Mouse (Mus musculus) CH12.LX (cell line): ENCODE results near the gene Trak2. TPM values are rescaled to one million over a fixed set of nuclear protein-coding genes. Genes with fewer than 3 reads are reported as not detected.

Experiments
- DNase-seq: peaks from one replicate; pipeline ENCODE4 v3.0.0-alpha.2; 2013; ENCODE audit errors: extremely low read depth
- H3K27ac ChIP-seq: 2 replicates; pipeline ENCODE4 v1.5.1; 2012; ENCODE audit warnings: low read depth, mild to moderate bottlenecking, control low read depth, moderate library complexity; ENCODE audit not compliant: insufficient read depth
- H3K27me3 ChIP-seq: replicated peaks from 2 replicates; pipeline ENCODE3; 2012; ENCODE audit warnings: inconsistent platforms
- H3K36me3 ChIP-seq, 2 experiments: replicated peaks in 1 of 2; 2 replicates each; pipeline versions ENCODE3 to v1.6.1; 2012; ENCODE audit warnings: inconsistent platforms in 1 of 2, low read length in 1 of 2, mild to moderate bottlenecking in 1 of 2, mixed read lengths in 1 of 2, moderate library complexity in 1 of 2; ENCODE audit not compliant: control insufficient read depth in 1 of 2, insufficient read depth in 1 of 2
- H3K4me1 ChIP-seq, 2 experiments: 2 replicates each; pipeline ENCODE4 v1.6.1; 2012; ENCODE audit warnings: inconsistent platforms in 1 of 2, moderate library complexity in 1 of 2; ENCODE audit not compliant: insufficient read depth in 2 of 2, control insufficient read depth in 1 of 2
- H3K4me2 ChIP-seq: 2 replicates; pipeline ENCODE4 v1.6.1; 2012; ENCODE audit warnings: low read depth, mild to moderate bottlenecking, control low read depth; ENCODE audit not compliant: poor library complexity, insufficient read depth, severe bottlenecking
- H3K4me3 ChIP-seq, 3 experiments: fragments of 150-350 bp in 1 of 3; sonication (generic) in 1 of 3; replicated peaks in 1 of 3; 2 replicates each; pipeline versions ENCODE3 to v1.5.1; 2011 to 2012; ENCODE audit warnings: low read depth in 2 of 3, low read length in 2 of 3, mild to moderate bottlenecking in 2 of 3, moderate library complexity in 2 of 3, control low read depth in 1 of 3, improper control_type of control experiment in 1 of 3, inconsistent platforms in 1 of 3, mixed read lengths in 1 of 3; ENCODE audit not compliant: poor library complexity in 1 of 3
- H3K79me2 ChIP-seq: replicated peaks from 2 replicates; pipeline ENCODE4 v1.6.1; 2012; ENCODE audit warnings: mild to moderate bottlenecking, moderate library complexity; ENCODE audit not compliant: control insufficient read depth, poor library complexity, insufficient read depth, severe bottlenecking; ENCODE audit errors: extremely low read depth
- H3K9ac ChIP-seq: 2 replicates; pipeline ENCODE4 v1.6.1; 2012; ENCODE audit warnings: low read depth, mild to moderate bottlenecking, control low read depth, moderate library complexity; ENCODE audit not compliant: insufficient read depth
- H3K9me3 ChIP-seq: replicated peaks from 2 replicates; pipeline ENCODE3; 2012; ENCODE audit warnings: low read length, inconsistent platforms, mixed read lengths
- CHD1 ChIP-seq: IDR thresholded peaks from 2 replicates; pipeline ENCODE4 v1.6.1; 2012; ENCODE audit warnings: low read depth, low read length, improper control_type of control experiment, inconsistent platforms
- E2F4 ChIP-seq: IDR thresholded peaks from 2 replicates; pipeline ENCODE4 v1.6.1; 2011; ENCODE audit warnings: low read depth, low read length, improper control_type of control experiment; ENCODE audit not compliant: insufficient replicate concordance
- ETS1 ChIP-seq: conservative IDR thresholded peaks from 2 replicates; pipeline ENCODE4 v1.6.1; 2012; ENCODE audit warnings: low read depth, mild to moderate bottlenecking, inconsistent platforms, low read length, improper control_type of control experiment, moderate library complexity
- GABPA ChIP-seq: IDR thresholded peaks from 2 replicates; pipeline ENCODE4 v1.6.1; 2012; ENCODE audit warnings: low read depth, low read length, improper control_type of control experiment, inconsistent platforms; ENCODE audit not compliant: insufficient replicate concordance
- JUN ChIP-seq: IDR thresholded peaks from 2 replicates; pipeline ENCODE4 v1.6.1; 2011; ENCODE audit warnings: low read depth, mild to moderate bottlenecking, low read length, improper control_type of control experiment, moderate library complexity; ENCODE audit not compliant: insufficient read depth
- KAT2A ChIP-seq: IDR thresholded peaks from 2 replicates; pipeline ENCODE4 v1.6.1; 2012; ENCODE audit warnings: low read length, improper control_type of control experiment, inconsistent platforms; ENCODE audit not compliant: insufficient replicate concordance
- MAFK ChIP-seq: IDR thresholded peaks from 2 replicates; pipeline ENCODE4 v1.6.1; 2011; ENCODE audit warnings: low read length, improper control_type of control experiment; ENCODE audit not compliant: insufficient replicate concordance
- MAX ChIP-seq: IDR thresholded peaks from 2 replicates; pipeline ENCODE4 v1.6.1; 2011; ENCODE audit warnings: low read length, improper control_type of control experiment
- MAZ ChIP-seq: IDR thresholded peaks from 2 replicates; pipeline ENCODE4 v1.6.1; 2012; ENCODE audit warnings: low read depth, mild to moderate bottlenecking, inconsistent platforms, low read length, improper control_type of control experiment, moderate library complexity
- MEF2A ChIP-seq: IDR thresholded peaks from 2 replicates; pipeline ENCODE4 v1.6.1; 2014; ENCODE audit warnings: low read depth, mild to moderate bottlenecking, inconsistent platforms, low read length, improper control_type of control experiment, borderline replicate concordance
- MXI1 ChIP-seq: IDR thresholded peaks from 2 replicates; pipeline ENCODE4 v1.6.1; 2011; ENCODE audit warnings: mild to moderate bottlenecking, low read depth, low read length, improper control_type of control experiment
- NELFE ChIP-seq: IDR thresholded peaks from 2 replicates; pipeline ENCODE4 v1.6.1; 2011; ENCODE audit warnings: low read depth, low read length, improper control_type of control experiment
- PAX5 ChIP-seq: IDR thresholded peaks from 2 replicates; pipeline ENCODE4 v1.6.1; 2012; ENCODE audit warnings: low read length, inconsistent platforms, mixed read lengths
- POLR2A ChIP-seq: IDR thresholded peaks from 2 replicates; pipeline ENCODE4 v1.6.1; 2011; ENCODE audit warnings: low read depth, mild to moderate bottlenecking, improper control_type of control experiment, low read length
- RAD21 ChIP-seq: IDR thresholded peaks from 2 replicates; pipeline ENCODE4 v1.6.1; 2011; ENCODE audit warnings: low read depth, mild to moderate bottlenecking, low read length, improper control_type of control experiment, moderate library complexity
- RCOR1 ChIP-seq: conservative IDR thresholded peaks from 2 replicates; pipeline ENCODE4 v1.6.1; 2012; ENCODE audit warnings: low read depth, mild to moderate bottlenecking, inconsistent platforms, low read length, improper control_type of control experiment
- SMC3 ChIP-seq: IDR thresholded peaks from 2 replicates; pipeline ENCODE4 v1.6.1; 2011; ENCODE audit warnings: low read depth, low read length, improper control_type of control experiment
- TBP ChIP-seq: conservative IDR thresholded peaks from 2 replicates; pipeline ENCODE4 v1.6.1; 2011; ENCODE audit warnings: low read depth, low read length, improper control_type of control experiment
- USF1 ChIP-seq: IDR thresholded peaks from 2 replicates; pipeline ENCODE4 v1.6.1; 2014; ENCODE audit warnings: low read depth, mild to moderate bottlenecking, inconsistent platforms, low read length, improper control_type of control experiment
- USF2 ChIP-seq: conservative IDR thresholded peaks from 2 replicates; pipeline ENCODE4 v1.6.1; 2011; ENCODE audit warnings: low read depth, low read length, improper control_type of control experiment
- ZKSCAN1 ChIP-seq: IDR thresholded peaks from 2 replicates; pipeline ENCODE4 v1.6.1; 2012; ENCODE audit warnings: low read depth, inconsistent platforms, low read length, improper control_type of control experiment, borderline replicate concordance
- dilution Hi-C: fragments of 300-500 bp; cut with MboI; formaldehyde crosslinking; loops from 2 replicates; pipeline ENCODE4 v1.14.3; 2020; ENCODE audit warnings: low sequenced_read_pairs; ENCODE audit not compliant: extremely low pct_unique_long_range_greater_than_20kb, extremely low pct_ligation_motif_present
- in situ Hi-C: fragments of 300-500 bp; cut with MboI; formaldehyde crosslinking; loops from 3 replicates; pipeline ENCODE4 v1.14.3; 2019; ENCODE audit warnings: low sequenced_read_pairs, low pct_ligation_motif_present, low pct_unique_long_range_greater_than_20kb, mixed read lengths
- polyA plus RNA-seq: library from polyadenylated mRNA; unstranded; fragments of >175 nt; gene quantifications from 2 replicates; pipeline ENCODE4 v1.2.1, GENCODE M21; 2012; ENCODE audit warnings: low read depth; ENCODE audit not compliant: insufficient read length
- total RNA-seq, 2 experiments: library from RNA; depleted of rRNA; stranded (reverse); fragments of 300-350 nt in 1 of 2; fragments of >200 nt in 1 of 2; gene quantifications; 2 replicates each; pipeline ENCODE4 v1.2.3; 2012 to 2014

Gene Trak2
- total and polyA plus RNA-seq, 3 experiments: 7.7 to 16.7 (median 11.4) TPM

DNA sequence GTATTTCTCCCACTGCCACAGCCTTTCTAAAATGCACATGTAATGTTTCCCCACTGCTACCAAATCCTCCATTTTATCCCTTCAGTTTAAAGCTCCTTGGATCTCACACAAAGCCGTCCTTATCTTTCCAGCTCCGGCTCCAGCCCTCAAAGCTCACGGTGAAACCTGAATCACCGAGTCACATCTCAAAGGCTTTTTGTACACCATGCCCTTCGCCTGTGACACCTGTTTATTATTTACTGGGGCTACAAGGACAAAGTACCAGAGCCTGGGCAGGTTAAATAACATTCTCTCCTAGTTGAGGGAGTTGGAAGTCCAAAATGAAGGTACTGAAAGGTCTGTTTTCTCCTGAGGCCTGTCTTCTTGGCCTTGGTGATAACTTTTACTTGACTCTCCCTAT, 3.2 kb downstream of the Trak2 start:
- no peak overlapping the region for H3K27ac ChIP-seq
- peaks cover 4 to 52% of the 10 kb centered on the region in 2 experiments; a peak in 3 of 4 replicates for H3K4me1 ChIP-seq
- dilution Hi-C loops (no loop called here), in situ Hi-C loops (no loop called here)
- H3K79me2 ChIP-seq: peaks cover 31% of the 10 kb centered on the region
- H3K9ac ChIP-seq: no peak overlapping the region
- peaks cover 0 to 27% of the 10 kb centered on the region in 2 experiments for H3K36me3 ChIP-seq
- H3K9me3 ChIP-seq: peaks cover 7% of the 10 kb centered on the region
- DNase-seq: no peak
- H3K4me3 ChIP-seq: no peak overlapping the region
- H3K4me2 ChIP-seq: no peak overlapping the region
- TF ChIP-seq MAFK: no peak
- TF ChIP-seq ZKSCAN1: no peak
- no peak for TF ChIP-seq MAZ
- no peak for TF ChIP-seq RCOR1
- no peak for TF ChIP-seq JUN
- no peak for TF ChIP-seq MXI1
- no peak for TF ChIP-seq USF2
- no peak for TF ChIP-seq NELFE
- no peaks in the 10 kb centered on the region for H3K27me3 ChIP-seq

- Histone ChIP-seq H3K36me3 (peaks cover 0 to 32% of the 10 kb centered on the region in 2 experiments), H3K4me1 (peaks cover 4 to 63% of the 10 kb centered on the region in 2 experiments; a peak in 3 of 4 replicates), H3K9me3 (peaks cover 7% of the 10 kb centered on the region), H3K27ac (no peak overlapping the region), H3K9ac (no peak overlapping the region), H3K4me3 (no peak overlapping the region), H3K27me3 (no peaks in the 10 kb centered on the region), H3K79me2 (peaks cover 32% of the 10 kb centered on the region), H3K4me2 (no peak overlapping the region)
- in situ Hi-C loops: no loop called here
- no peak for DNase-seq
- dilution Hi-C loops: no loop called here
- no peak for TF ChIP-seq E2F4
- no peak for TF ChIP-seq MAX
- no peak for TF ChIP-seq TBP
- TF ChIP-seq ETS1: no peak
- no peak for TF ChIP-seq NELFE
- no peak for TF ChIP-seq KAT2A
- TF ChIP-seq MEF2A: no peak
- no peak for TF ChIP-seq USF1
- TF ChIP-seq POLR2A: no peak
- TF ChIP-seq SMC3: no peak
- TF ChIP-seq GABPA: no peak
- TF ChIP-seq RCOR1: no peak
- TF ChIP-seq MXI1: no peak
- no peak for TF ChIP-seq PAX5
- TF ChIP-seq RAD21: no peak
- TF ChIP-seq CHD1: no peak
Observed at GRCm38 (mm10) chr1:58967534-58967933, 5.7 kb downstream of the Trak2 start.
